Mouse (Mus musculus) duodenum, adult 2 months (tissue): ENCODE data around the gene Olfr1176. TPM values are rescaled to one million over a fixed set of nuclear protein-coding genes. Genes with fewer than 3 reads are reported as not detected.

Source experiments
- polyA plus RNA-seq: library from polyadenylated mRNA; depleted of rRNA; stranded (reverse); fragments of >200 nt; gene quantifications from 2 replicates; pipeline ENCODE4 v1.2.3, GENCODE M21; 2012; ENCODE audit warnings: low replicate concordance; rRNA removed

The Olfr1176 gene
- polyA plus RNA-seq = not detected in 2 replicates

GRCm38 (mm10) chr2:88336421-88336820 is at the start of gene Olfr1176:
Gene Olfr1176 (plus strand): TSS chr2:88336721.

GRCm38 (mm10) chr2:88315035-88315434 is 21.5 kb upstream of the Olfr1176 start, which contains the start of gene Olfr1174-ps:
Gene Olfr1174-ps (minus strand): TSS chr2:88315135.

GRCm38 (mm10) chr2:88327115-88327514 is 9.4 kb upstream of the Olfr1176 start, which contains the start of gene Olfr1175-ps:
Gene Olfr1175-ps (minus strand): TSS chr2:88327215.

GRCm38 (mm10) chr2:88346392-88346791 is 9.9 kb downstream of the Olfr1176 start, which contains the start of gene Olfr1177-ps:
Gene Olfr1177-ps (minus strand): TSS chr2:88346492.

GRCm38 (mm10) chr2:88386762-88387161 is 50.2 kb downstream of the Olfr1176 start, which contains the start of gene Olfr1178:
Gene Olfr1178 (plus strand): TSS chr2:88387062.

Other genes with a start within 250 kb of the Olfr1176 start
- gene Olfr1164, start 242.8 kb upstream of the Olfr1176 start, polyA plus RNA-seq = not detected in 2 replicates
- gene Olfr1166, start 208.4 kb upstream of the Olfr1176 start, polyA plus RNA-seq = not detected in 2 replicates
- not detected in 2 replicates for gene Olfr1167, start 181.5 kb upstream of the Olfr1176 start, polyA plus RNA-seq
- not detected in 2 replicates for gene Olfr1168, start 154.8 kb upstream of the Olfr1176 start, polyA plus RNA-seq
- gene Olfr1170, start 108.4 kb upstream of the Olfr1176 start, polyA plus RNA-seq = not detected in 2 replicates
- not detected in 2 replicates for gene Olfr1173, start 56.8 kb upstream of the Olfr1176 start, polyA plus RNA-seq
- not detected in 2 replicates for gene Olfr1174-ps, start 21.6 kb upstream of the Olfr1176 start, polyA plus RNA-seq
- gene Olfr1175-ps, start 9.5 kb upstream of the Olfr1176 start, polyA plus RNA-seq = not detected in 2 replicates
- not detected in 2 replicates for gene Olfr1177-ps, start 9.8 kb downstream of the Olfr1176 start, polyA plus RNA-seq
- gene Olfr1178, start 50.3 kb downstream of the Olfr1176 start, polyA plus RNA-seq = not detected in 2 replicates
- not detected in 2 replicates for gene Olfr1179, start 69.7 kb downstream of the Olfr1176 start, polyA plus RNA-seq
- not detected in 2 replicates for gene Olfr1180, start 82.4 kb downstream of the Olfr1176 start, polyA plus RNA-seq
- gene Olfr1181, start 89.5 kb downstream of the Olfr1176 start, polyA plus RNA-seq = not detected in 2 replicates
- not detected in 2 replicates for gene Gm13757, start 112.4 kb downstream of the Olfr1176 start, polyA plus RNA-seq
- not detected in 2 replicates for gene Olfr1183, start 118.1 kb downstream of the Olfr1176 start, polyA plus RNA-seq
- not detected in 2 replicates for gene Olfr1184, start 146.9 kb downstream of the Olfr1176 start, polyA plus RNA-seq
- gene Olfr1185-ps1, start 156.6 kb downstream of the Olfr1176 start, polyA plus RNA-seq = not detected in 2 replicates
- gene Olfr1186, start 181.8 kb downstream of the Olfr1176 start, polyA plus RNA-seq = not detected in 2 replicates
- gene Olfr1188, start 220.2 kb downstream of the Olfr1176 start, polyA plus RNA-seq = not detected in 2 replicates
- gene Olfr1189, start 249.7 kb downstream of the Olfr1176 start, polyA plus RNA-seq = not detected in 2 replicates